Mouse (Mus musculus): ENCODE data around the gene Zfhx3.

Gene Zfhx3

GRCm38 (mm10) chr8:108989841-108990240, 1047.4 kb downstream of the Zfhx3 start:
- DNase-seq (ENCODE audit: low read depth, low spot score), result no peak

DNA sequence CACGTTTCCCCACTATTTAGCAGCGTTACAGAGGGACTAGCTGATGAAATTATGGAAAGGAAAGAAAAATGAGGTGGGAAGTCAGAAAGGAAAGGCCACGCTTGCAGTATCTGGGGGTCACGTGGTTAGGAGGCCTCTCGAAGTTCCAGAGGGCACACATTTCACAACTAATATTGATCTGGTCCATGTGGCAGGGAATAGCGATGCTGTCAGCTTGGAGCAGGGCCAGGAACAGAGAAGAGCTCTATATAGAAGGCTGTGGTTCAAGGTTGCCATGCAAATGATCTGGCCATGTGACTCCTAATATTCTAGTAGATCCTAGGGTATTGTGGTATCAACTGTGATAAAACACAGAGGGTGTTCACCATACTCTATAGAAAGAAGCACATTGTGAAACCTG, 1048.1 kb downstream of the Zfhx3 start:
- no peak for DNase-seq (ENCODE audit: low read depth, low spot score)

GRCm38 (mm10) chr8:108991395-108991794, 1049.0 kb downstream of the Zfhx3 start:
- no peak for DNase-seq (ENCODE audit: low read depth, low spot score)

DNA sequence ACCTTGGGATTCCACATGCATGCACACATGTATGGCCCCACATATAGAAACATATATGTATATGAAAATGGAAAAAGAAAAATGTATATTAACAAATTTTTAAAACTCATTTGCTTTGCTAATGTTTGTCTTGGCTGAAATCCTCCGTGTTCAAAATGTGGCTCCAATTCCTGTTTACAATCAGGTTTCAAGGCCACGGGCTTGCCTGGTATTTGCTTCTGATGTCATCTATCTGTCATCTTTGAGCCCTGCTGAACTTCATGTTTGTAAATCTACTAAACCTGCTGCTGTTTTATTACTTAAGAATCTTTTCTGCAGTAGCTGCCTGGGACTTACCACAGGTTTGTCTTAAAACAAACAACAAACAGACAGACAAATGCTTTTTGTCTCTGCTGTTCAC, 1051.3 kb downstream of the Zfhx3 start:
- no peak for DNase-seq (ENCODE audit: low read depth, low spot score)

DNA sequence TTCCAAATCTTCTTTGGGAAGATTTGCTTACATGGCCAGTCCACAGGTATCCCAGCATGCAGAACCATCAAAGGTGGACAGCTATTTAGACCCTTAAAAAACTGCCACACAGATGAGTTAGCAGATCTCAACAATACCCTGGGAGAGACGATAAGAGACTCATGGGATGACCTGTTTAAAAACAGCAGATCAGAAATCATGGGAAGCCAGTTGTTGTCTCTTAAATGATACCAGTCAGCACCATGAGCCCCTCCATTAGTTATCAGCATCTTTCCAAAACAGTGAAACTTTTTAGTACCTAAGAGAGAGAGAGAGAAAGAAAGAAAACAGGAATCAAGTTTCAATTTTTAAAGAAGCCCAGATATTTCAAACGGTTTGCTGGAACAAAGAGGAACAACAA, 1051.7 kb downstream of the Zfhx3 start:
- no peak for DNase-seq (ENCODE audit: low read depth, low spot score)

DNA sequence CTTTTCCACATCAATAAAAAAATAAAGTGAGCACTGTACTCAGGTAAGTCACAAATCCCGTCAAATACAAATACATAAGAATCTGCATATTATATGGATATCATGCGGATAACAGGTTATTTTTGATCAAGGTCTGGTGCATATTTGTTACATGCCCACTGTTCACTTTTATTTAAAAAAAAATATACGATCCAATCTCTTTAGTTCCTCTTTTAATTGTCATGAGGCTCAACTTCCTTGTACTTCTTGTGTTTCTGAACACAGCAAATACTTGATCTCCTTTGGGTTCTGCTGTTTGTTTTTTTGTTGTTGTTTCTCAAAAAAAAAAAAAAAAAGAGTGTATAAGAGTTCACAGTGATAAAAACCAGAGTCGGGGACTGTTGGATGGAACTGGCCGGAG, 1052.4 kb downstream of the Zfhx3 start:
- no peak for DNase-seq (ENCODE audit: low read depth, low spot score)

DNA sequence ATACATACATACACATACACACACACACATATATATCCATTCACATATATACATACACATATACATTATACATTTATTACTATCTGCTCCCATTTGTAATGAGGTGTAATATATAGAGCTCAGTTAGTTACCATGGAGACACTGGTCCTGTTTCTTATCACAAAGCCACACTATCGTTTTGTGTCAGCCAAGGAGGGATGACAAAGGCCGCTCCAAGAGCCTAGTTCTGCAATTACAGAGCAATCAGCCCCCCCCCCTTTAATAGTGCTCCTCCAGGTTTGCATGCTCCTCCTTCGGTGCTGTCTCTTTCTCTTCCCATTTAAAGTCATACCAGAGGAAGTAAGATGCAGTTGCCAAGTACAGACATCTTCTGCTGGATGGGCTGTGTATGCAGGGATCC, 1054.9 kb downstream of the Zfhx3 start:
- DNase-seq (ENCODE audit: low read depth, low spot score), result no peak

GRCm38 (mm10) chr8:108999297-109000249, 1057.1 kb downstream of the Zfhx3 start:
- no peak for DNase-seq (ENCODE audit: low read depth, low spot score)

GRCm38 (mm10) chr8:109001031-109001430, 1058.6 kb downstream of the Zfhx3 start:
- DNase-seq (ENCODE audit: low read depth, low spot score), result no peak

DNA sequence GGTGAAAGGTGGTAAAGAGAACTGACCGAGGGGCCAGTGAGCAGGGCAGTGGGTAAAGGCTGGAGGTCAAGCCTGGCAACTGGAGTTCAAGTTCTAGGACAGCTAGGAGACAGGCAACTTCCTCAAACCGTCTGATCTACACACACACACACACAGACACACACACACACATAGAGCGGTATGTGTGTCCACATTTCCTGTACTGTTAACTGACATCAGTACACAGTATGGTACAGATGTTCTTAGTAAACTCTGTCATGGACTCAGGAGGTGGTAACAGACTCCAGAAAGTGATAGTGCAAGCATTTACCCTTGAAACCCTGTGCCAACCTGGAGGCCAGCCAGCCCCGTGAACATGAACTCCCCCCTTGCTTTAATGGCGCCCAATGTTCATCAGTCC, 1059.5 kb downstream of the Zfhx3 start:
- DNase-seq (ENCODE audit: low read depth, low spot score), result no peak

DNA sequence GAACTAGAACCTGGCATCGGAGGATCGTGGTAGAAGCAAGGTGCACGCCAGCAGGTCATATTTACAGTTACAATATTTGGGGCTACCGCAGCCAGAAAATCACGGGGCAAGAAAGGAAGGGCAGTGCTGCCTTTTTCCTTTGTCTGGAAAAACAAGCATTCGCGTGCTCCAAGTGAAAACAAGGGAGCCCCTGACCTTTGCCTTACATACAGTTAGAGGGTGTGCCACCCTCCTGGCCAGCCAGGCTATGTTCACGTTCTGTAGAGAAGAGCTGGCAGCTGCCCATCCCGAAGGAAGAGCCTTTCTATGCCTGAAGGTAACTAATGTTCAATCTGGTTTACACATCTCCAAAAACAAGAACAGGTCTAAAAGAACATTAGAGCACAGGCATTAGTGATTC, 1064.5 kb downstream of the Zfhx3 start:
- no peak for DNase-seq (ENCODE audit: low read depth, low spot score)

All from WW6 (cell line).